Mouse (Mus musculus): Measurements from ENCODE around the gene Abcb5.

The Abcb5 gene

GRCm38 (mm10) chr12:118847861-118848495 lies 118.2 kb downstream of the Abcb5 start:
- no peak for DNase-seq

- DNase-seq = no peak
These were observed 118.8 kb downstream of the Abcb5 start for GRCm38 (mm10) chr12:118847381-118847780.

- peak; percentile 29 for DNase-seq
These were observed 119.4 kb downstream of the Abcb5 start for GRCm38 (mm10) chr12:118846649-118847321.

- no peak for DNase-seq
These were observed 120.0 kb downstream of the Abcb5 start, which contains the start of gene Sp8 for GRCm38 (mm10) chr12:118846221-118846620. Sp8 (plus strand) TSS chr12:118846329.

- no peak for DNase-seq
These were observed 120.9 kb downstream of the Abcb5 start for GRCm38 (mm10) chr12:118845351-118845750.

- no peak for DNase-seq
These were observed 121.4 kb downstream of the Abcb5 start for GRCm38 (mm10) chr12:118844841-118845240.

- no peak for DNase-seq
These were observed 122.1 kb downstream of the Abcb5 start for GRCm38 (mm10) chr12:118844111-118844510.

GRCm38 (mm10) chr12:118842671-118843411 lies 123.4 kb downstream of the Abcb5 start:
- DNase-seq = no peak

- no peak for DNase-seq
These were observed 124.2 kb downstream of the Abcb5 start for GRCm38 (mm10) chr12:118841971-118842550.

GRCm38 (mm10) chr12:118841381-118841922 lies 124.8 kb downstream of the Abcb5 start:
- DNase-seq = no peak

GRCm38 (mm10) chr12:118840861-118841260 lies 125.4 kb downstream of the Abcb5 start:
- DNase-seq = no peak

- no peak for DNase-seq
These were observed 125.9 kb downstream of the Abcb5 start for GRCm38 (mm10) chr12:118840301-118840700.

- no peak for DNase-seq
These were observed 126.8 kb downstream of the Abcb5 start for GRCm38 (mm10) chr12:118839398-118839797.

- no peak for DNase-seq
These were observed 128.0 kb downstream of the Abcb5 start for GRCm38 (mm10) chr12:118838260-118838659.

- DNase-seq = no peak
These were observed 128.9 kb downstream of the Abcb5 start for GRCm38 (mm10) chr12:118837361-118837760.

GRCm38 (mm10) chr12:118836411-118837341 lies 129.5 kb downstream of the Abcb5 start:
- no peak for DNase-seq

GRCm38 (mm10) chr12:118829881-118830280 lies 136.3 kb downstream of the Abcb5 start:
- no peak for DNase-seq
